23 mouse cellular contexts compared by ENCODE assay signal in the genomic region with DNA sequence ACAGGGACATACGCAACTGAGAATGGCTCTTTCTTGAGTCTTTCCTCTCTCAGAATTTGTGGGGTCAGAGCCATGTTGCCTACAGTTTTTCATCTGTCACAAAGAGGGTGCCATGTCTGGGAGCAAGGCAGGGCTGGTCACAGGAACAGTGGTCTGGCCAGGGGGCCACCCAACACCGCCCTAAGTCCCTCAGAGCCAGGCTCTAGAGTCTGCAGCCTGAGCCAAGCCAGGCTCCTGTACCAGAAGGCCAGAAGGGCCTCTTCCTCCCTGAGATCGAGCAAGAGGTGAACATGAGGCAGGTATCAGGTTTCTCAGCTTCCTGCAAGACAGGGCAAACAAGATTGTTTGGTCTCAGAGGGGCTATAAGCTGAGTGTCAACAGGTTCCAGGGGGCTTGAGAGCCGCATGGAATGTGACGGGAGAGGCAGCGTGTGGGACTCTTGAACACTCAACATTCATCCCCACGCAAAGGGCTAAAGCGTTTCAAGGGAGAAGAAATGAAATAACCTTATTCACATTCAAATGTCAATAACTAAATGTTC.
DNase-seq lines count a peak whose midpoint lies in the region; ATAC-seq and TF ChIP-seq lines count a peak whose summit lies in the region.
"Had no signal": no experiment of that assay in that cellular context is flagged by ENCODE, and none has a peak within 500 bp of the region (broad histone marks: within the 10 kb centered on the region; RNA-seq: fewer than 3 reads in every experiment).

No protein-coding gene starts in this region.

- ATAC-seq in lung, embryonic 14.5 days (ENCODE audit: insufficient read depth): peak; percentile 48; the same call in 1 of the 2 replicates
- ATAC-seq: CD4-positive, CD25-positive, alpha-beta regulatory T cell, adult 4 months; forebrain, embryonic 13.5 days; forebrain, postnatal 0 days had no signal

- H3K27ac ChIP-seq in lung, embryonic 14.5 days (ENCODE audit: low read depth): peak overlapping the region; percentile 58; the same call in 1 of the 2 replicates
- H3K27ac ChIP-seq: embryonic facial prominence, embryonic 13.5 days; forebrain, embryonic 13.5 days; gastrocnemius, adult 2 months; heart, embryonic 15.5 days; hindbrain, embryonic 15.5 days had no signal

- 67% methylated on average over 8 of the region's 8 CpGs for WGBS in lung, embryonic 14.5 days

- no peaks in the 10 kb centered on the region for H3K9me3 ChIP-seq in lung, embryonic 14.5 days (ENCODE audit: low read depth, low read length)
- H3K9me3 ChIP-seq: embryonic facial prominence, embryonic 13.5 days; forebrain, embryonic 13.5 days; heart, embryonic 15.5 days; hindbrain, embryonic 15.5 days had no signal

- DNase-seq in embryo, embryonic 10 days (ENCODE audit: low spot score): peak; percentile 38
- no peak for DNase-seq in embryo, embryonic 11 days
- DNase-seq in lung, embryonic 14.5 days: peak; percentile 51
- no peak for DNase-seq in lung, postnatal 14 days
- DNase-seq in testis, postnatal 10 days (ENCODE audit: low spot score): peak; percentile 29
- DNase-seq in testis, postnatal 14 days (ENCODE audit: low spot score): no peak
- DNase-seq in mesoderm, embryonic 11.5 days (ENCODE audit: low read depth, low spot score): peak; percentile 22
- no peak for DNase-seq in thymus, adult 18-20 months
- DNase-seq: adrenal gland, adult 8-10 months; adrenal gland, postnatal 36 days; B cell, adult 2 months; cerebellum, adult 2 months; cerebellum, postnatal 14 days; forebrain, postnatal 0 days; gastrocnemius, adult 2 months; gastrocnemius, postnatal 25 days had no signal

- no peak overlapping the region for H3K9ac ChIP-seq in lung, embryonic 14.5 days
- H3K9ac ChIP-seq: embryonic facial prominence, embryonic 13.5 days; forebrain, embryonic 13.5 days; forebrain, postnatal 0 days; heart, embryonic 15.5 days; hindbrain, embryonic 15.5 days had no signal

- no peaks in the 10 kb centered on the region for H3K27me3 ChIP-seq in lung, embryonic 14.5 days (ENCODE audit: insufficient read depth, low read length)
- H3K27me3 ChIP-seq: forebrain, embryonic 13.5 days; heart, embryonic 15.5 days; hindbrain, embryonic 15.5 days had no signal

- H3K36me3 ChIP-seq in lung, embryonic 14.5 days (ENCODE audit: insufficient read depth): no peaks in the 10 kb centered on the region
- H3K36me3 ChIP-seq: embryonic facial prominence, embryonic 13.5 days; G1E; heart, embryonic 15.5 days; hindbrain, embryonic 15.5 days had no signal

- no peak overlapping the region for H3K4me2 ChIP-seq in lung, embryonic 14.5 days
- H3K4me2 ChIP-seq: embryonic facial prominence, embryonic 13.5 days; forebrain, embryonic 13.5 days; heart, embryonic 11.5 days; heart, embryonic 15.5 days; hindbrain, embryonic 15.5 days had no signal

- TF ChIP-seq CTCF in lung, embryonic 14.5 days (IDR thresholded peaks at IDR 0.05; ENCODE audit: low read depth): no peak

- H3K4me3 ChIP-seq in lung, embryonic 14.5 days (ENCODE audit: low read depth, low read length): no peak overlapping the region
- H3K4me3 ChIP-seq: embryonic facial prominence, embryonic 13.5 days; forebrain, embryonic 13.5 days; gastrocnemius, adult 2 months; heart, embryonic 15.5 days; hindbrain, embryonic 15.5 days had no signal

- no peaks in the 10 kb centered on the region for H3K4me1 ChIP-seq in lung, embryonic 14.5 days (ENCODE audit: insufficient read depth)
- H3K4me1 ChIP-seq: forebrain, embryonic 13.5 days; heart, embryonic 15.5 days; hindbrain, embryonic 15.5 days had no signal

Comparison
In these comparisons a context has a peak if more than half of its experiments do, and no peak if none do; other contexts are left out.
1. DNase-seq: peak in embryo, embryonic 10 days (single experiment), lung, embryonic 14.5 days (single experiment), testis, postnatal 10 days (single experiment) and mesoderm, embryonic 11.5 days (single experiment); none in embryo, embryonic 11 days (single experiment), lung, postnatal 14 days (single experiment), testis, postnatal 14 days (single experiment) and thymus, adult 18-20 months (0 of 2).